Mouse (Mus musculus): Measurements from ENCODE around the gene Pecam1. TPM values are rescaled to one million over a fixed set of nuclear protein-coding genes. Genes with fewer than 3 reads are reported as not detected.

Pecam1 gene
- 0.24 TPM in 1 of 2 replicates, not detected in the other for total RNA-seq (2014; fragmentation: Nextera tagmentation)
- total RNA-seq (2017): 0.70 and 0.93 TPM in 2 replicates
- not detected in 2 replicates for polyA plus RNA-seq (2012)

GRCm38 (mm10) chr11:106750121-106750751, at the start of gene Pecam1:
TSS of gene Pecam1 (minus strand) at chr11:106750628.
- Histone ChIP-seq H3K27me3 (ENCODE audit: insufficient read depth, low read length) (peaks cover 19% of the 10 kb centered on the region), H3K36me3 (replicated peaks) (no peaks in the 10 kb centered on the region), H3K4me1 (ENCODE audit: insufficient read depth, low read depth, low read length) (peaks cover 14% of the 10 kb centered on the region), H3K9me3 (replicated peaks) (no peaks in the 10 kb centered on the region), H3K4me3 (ENCODE audit: low read depth, low read length) (no peak within 1 kb of the TSS)
- no peak for DNase-seq (ENCODE audit: low spot score)
- TF ChIP-seq CTCF (IDR thresholded peaks at IDR 0.05; ENCODE audit: low read depth, low read length) (no peak), POLR2AphosphoS5 (IDR thresholded peaks at IDR 0.05; ENCODE audit: insufficient replicate concordance, low read depth, low read length) (no peak), GATA2 (IDR thresholded peaks at IDR 0.05; ENCODE audit: borderline replicate concordance, low read depth, low read length) (no peak), TAL1 (conservative IDR thresholded peaks at IDR 0.05; ENCODE audit: low read depth, low read length) (no peak), GATA1 (IDR thresholded peaks at IDR 0.05; ENCODE audit: borderline replicate concordance, low read length) (no peak)
- ATAC-seq (ENCODE audit: extremely low read depth, insufficient number of reproducible peaks, low FRiP score, poor library complexity, severe bottlenecking): no peak

DNA sequence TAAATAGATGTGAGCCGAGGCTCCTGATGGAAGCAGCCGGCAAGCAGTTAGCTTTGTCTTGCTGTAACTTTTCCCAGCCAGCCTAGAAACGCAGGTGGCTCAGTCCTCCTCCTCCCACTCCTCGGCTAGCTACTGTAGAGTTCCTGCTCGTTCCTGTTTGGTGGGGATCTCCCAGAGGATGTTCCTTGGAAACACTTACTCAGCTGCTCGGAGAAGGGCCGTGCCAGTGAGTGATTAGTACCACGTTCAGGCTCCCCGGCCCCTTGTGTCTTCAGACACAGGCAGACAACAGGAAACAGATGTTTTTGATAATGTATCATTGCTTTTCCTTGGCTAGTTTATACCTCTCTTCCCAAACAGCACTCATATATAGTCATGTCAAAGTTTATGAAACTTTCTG, 45.3 kb upstream of the Pecam1 start:
- TF ChIP-seq CTCF (IDR thresholded peaks at IDR 0.05; ENCODE audit: low read depth, low read length): no peak
- no peak for TF ChIP-seq TAL1 (conservative IDR thresholded peaks at IDR 0.05; ENCODE audit: low read depth, low read length)
- no peak for TF ChIP-seq GATA2 (IDR thresholded peaks at IDR 0.05; ENCODE audit: borderline replicate concordance, low read depth, low read length)
- TF ChIP-seq POLR2AphosphoS5 (IDR thresholded peaks at IDR 0.05; ENCODE audit: insufficient replicate concordance, low read depth, low read length): no peak
- TF ChIP-seq GATA1 (IDR thresholded peaks at IDR 0.05; ENCODE audit: borderline replicate concordance, low read length): no peak
- Histone ChIP-seq H3K36me3 (replicated peaks) (peaks cover 87% of the 10 kb centered on the region), H3K4me1 (ENCODE audit: insufficient read depth, low read depth, low read length) (peaks cover 9% of the 10 kb centered on the region), H3K9me3 (replicated peaks) (0 out of 2 replicates have a peak, but pooled peaks cover 2% of the 10 kb centered on the region), H3K27me3 (ENCODE audit: insufficient read depth, low read length) (no peaks in the 10 kb centered on the region), H3K4me3 (ENCODE audit: low read depth, low read length) (no peak overlapping the region)
- DNase-seq (ENCODE audit: low spot score): no peak
- no peak for ATAC-seq (ENCODE audit: extremely low read depth, insufficient number of reproducible peaks, low FRiP score, poor library complexity, severe bottlenecking)

- H3K9me3 ChIP-seq (replicated peaks): 0 out of 2 replicates have a peak, but pooled peaks cover 2% of the 10 kb centered on the region
- H3K4me3 ChIP-seq (ENCODE audit: low read depth, low read length): no peak overlapping the region
- H3K27me3 ChIP-seq (ENCODE audit: insufficient read depth, low read length): no peaks in the 10 kb centered on the region
- no peak for TF ChIP-seq GATA1 (IDR thresholded peaks at IDR 0.05; ENCODE audit: borderline replicate concordance, low read length)
- no peak for TF ChIP-seq TAL1 (conservative IDR thresholded peaks at IDR 0.05; ENCODE audit: low read depth, low read length)
- TF ChIP-seq POLR2AphosphoS5 (IDR thresholded peaks at IDR 0.05; ENCODE audit: insufficient replicate concordance, low read depth, low read length): no peak
- TF ChIP-seq CTCF (IDR thresholded peaks at IDR 0.05; ENCODE audit: low read depth, low read length): no peak
- no peak for TF ChIP-seq GATA2 (IDR thresholded peaks at IDR 0.05; ENCODE audit: borderline replicate concordance, low read depth, low read length)
- peaks cover 70% of the 10 kb centered on the region for H3K36me3 ChIP-seq (replicated peaks)
- peaks cover 13% of the 10 kb centered on the region for H3K4me1 ChIP-seq (ENCODE audit: insufficient read depth, low read depth, low read length)
- DNase-seq (ENCODE audit: low spot score) (no peak), ATAC-seq (ENCODE audit: extremely low read depth, insufficient number of reproducible peaks, low FRiP score, poor library complexity, severe bottlenecking) (no peak)
Measured at GRCm38 (mm10) chr11:106793846-106794245, 43.4 kb upstream of the Pecam1 start.

DNA sequence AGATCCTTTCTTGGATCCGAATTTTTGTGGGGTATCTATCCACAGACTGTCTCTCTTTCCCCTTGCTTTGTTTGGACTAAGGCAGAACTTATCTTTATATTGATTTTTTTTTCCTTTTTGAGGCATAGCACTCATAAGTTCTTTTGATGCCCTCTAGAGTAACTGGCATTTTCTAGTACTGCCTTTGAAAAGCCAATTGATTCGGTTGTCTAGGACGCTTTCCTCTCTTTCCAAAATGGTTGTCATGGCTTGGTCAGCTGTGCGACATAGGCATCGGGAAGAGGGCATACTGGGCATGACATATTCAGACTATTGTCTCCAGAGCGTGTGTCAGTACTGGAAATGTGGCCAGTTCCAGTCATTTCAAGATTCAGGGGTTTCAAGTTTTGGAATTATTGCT, 39.2 kb upstream of the Pecam1 start:
- no peaks in the 10 kb centered on the region for H3K27me3 ChIP-seq (ENCODE audit: insufficient read depth, low read length)
- H3K9me3 ChIP-seq (replicated peaks): no peaks in the 10 kb centered on the region
- DNase-seq (ENCODE audit: low spot score) (peak; percentile 20), ATAC-seq (ENCODE audit: extremely low read depth, insufficient number of reproducible peaks, low FRiP score, poor library complexity, severe bottlenecking) (no peak)
- peaks cover 24% of the 10 kb centered on the region for H3K4me1 ChIP-seq (ENCODE audit: insufficient read depth, low read depth, low read length)
- peak overlapping the region; percentile 82 for H3K4me3 ChIP-seq (ENCODE audit: low read depth, low read length)
- peaks cover 61% of the 10 kb centered on the region for H3K36me3 ChIP-seq (replicated peaks)
- TF ChIP-seq TAL1 (conservative IDR thresholded peaks at IDR 0.05; ENCODE audit: low read depth, low read length) (no peak), GATA2 (IDR thresholded peaks at IDR 0.05; ENCODE audit: borderline replicate concordance, low read depth, low read length) (no peak), GATA1 (IDR thresholded peaks at IDR 0.05; ENCODE audit: borderline replicate concordance, low read length) (no peak), CTCF (IDR thresholded peaks at IDR 0.05; ENCODE audit: low read depth, low read length) (no peak), POLR2AphosphoS5 (IDR thresholded peaks at IDR 0.05; ENCODE audit: insufficient replicate concordance, low read depth, low read length) (no peak)

DNA sequence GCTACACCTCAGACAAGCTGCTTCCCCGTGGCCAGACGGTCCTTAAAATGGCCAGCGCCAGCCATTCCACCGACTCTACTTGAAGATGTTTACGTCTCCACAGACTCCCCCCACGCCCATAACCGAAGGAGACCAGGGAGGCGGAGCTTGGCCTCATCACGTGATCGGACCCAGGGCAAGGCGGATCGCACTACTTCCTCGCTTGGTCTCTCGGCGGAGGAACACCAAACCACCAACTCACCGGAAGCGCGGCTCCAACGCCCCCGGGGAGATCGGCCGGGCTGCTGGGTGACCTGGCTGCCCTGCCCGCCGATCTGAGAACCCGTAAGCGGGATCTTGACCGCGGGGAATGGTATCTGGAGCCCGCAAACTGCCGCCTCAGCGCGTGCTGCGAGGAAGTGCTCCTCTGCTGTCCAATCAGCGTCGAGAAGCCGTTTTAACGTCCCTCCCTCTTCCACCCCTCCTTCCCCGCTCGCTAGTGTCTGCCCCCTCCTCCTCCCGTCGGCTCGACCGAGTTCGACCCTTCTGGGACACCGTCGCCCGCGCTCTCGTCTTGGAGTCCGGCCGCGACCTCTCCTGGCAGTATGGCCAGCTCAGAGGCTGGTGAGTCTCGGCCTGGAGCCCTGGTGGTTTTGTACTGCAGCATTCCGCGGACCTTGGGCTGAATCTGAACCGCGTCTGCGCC, 38.5 kb upstream of the Pecam1 start, which contains the start of the genes Ddx5 and Cep95:
TSS of gene Ddx5 (minus strand) at position 411 of the 685 bp plus-strand sequence.
TSS of gene Cep95 (plus strand) at position 478 of the 685 bp plus-strand sequence.
- peak within 1 kb of the TSS; percentile 82 for H3K4me3 ChIP-seq (ENCODE audit: low read depth, low read length)
- peaks cover 27% of the 10 kb centered on the region for H3K4me1 ChIP-seq (ENCODE audit: insufficient read depth, low read depth, low read length)
- TF ChIP-seq POLR2AphosphoS5 (IDR thresholded peaks at IDR 0.05; ENCODE audit: insufficient replicate concordance, low read depth, low read length): no peak
- TF ChIP-seq GATA1 (IDR thresholded peaks at IDR 0.05; ENCODE audit: borderline replicate concordance, low read length): no peak
- H3K36me3 ChIP-seq (replicated peaks): peaks cover 61% of the 10 kb centered on the region
- no peaks in the 10 kb centered on the region for H3K9me3 ChIP-seq (replicated peaks)
- H3K27me3 ChIP-seq (ENCODE audit: insufficient read depth, low read length): no peaks in the 10 kb centered on the region
- peak; percentile 95 for DNase-seq (ENCODE audit: low spot score)
- peak; percentile 76 for ATAC-seq (ENCODE audit: extremely low read depth, insufficient number of reproducible peaks, low FRiP score, poor library complexity, severe bottlenecking)

All from G1E (cell line).